Mouse (Mus musculus): ENCODE results near the gene Atxn7. TPM values are rescaled to one million over a fixed set of nuclear protein-coding genes. Genes with fewer than 3 reads are reported as not detected.

Atxn7 gene
- 24.0 and 24.9 TPM in 2 replicates for polyA plus RNA-seq (2012; rRNA removed)

GRCm38 (mm10) chr14:13961401-13962112, at the start of gene Atxn7, which contains the start of gene Thoc7:
Gene Atxn7, plus strand, starts transcription at chr14:13961440.
Gene Thoc7, minus strand, starts transcription at chr14:13961852.
- TF ChIP-seq POLR2A (IDR thresholded peaks at IDR 0.05; ENCODE audit: borderline replicate concordance, insufficient read depth, low read length) (0 out of 2 replicates have a peak, but pooled peaks have one; percentile 1), CTCF (IDR thresholded peaks at IDR 0.05; ENCODE audit: borderline replicate concordance, insufficient read depth, low read depth, low read length) (no peak)
- Histone ChIP-seq H3K27me3 (ENCODE audit: control insufficient read depth, insufficient read depth, low read length) (no peaks in the 10 kb centered on the region), H3K4me1 (ENCODE audit: control insufficient read depth, insufficient read depth, low read length) (peaks cover 7% of the 10 kb centered on the region), H3K4me3 (replicated peaks; ENCODE audit: insufficient read depth, low read depth, low read length) (peak within 1 kb of the TSS; percentile 96), H3K27ac (ENCODE audit: insufficient read depth, low read length) (peak within 1 kb of the TSS; percentile 51)
- peak; percentile 56 to 72 for DNase-seq
- WGBS: 2% methylated on average over 56 of the region's 56 CpGs

- Histone ChIP-seq H3K4me1 (ENCODE audit: control insufficient read depth, insufficient read depth, low read length) (no peaks in the 10 kb centered on the region), H3K4me3 (replicated peaks; ENCODE audit: insufficient read depth, low read depth, low read length) (no peak within 1 kb of the TSS), H3K27ac (ENCODE audit: insufficient read depth, low read length) (no peak within 1 kb of the TSS), H3K27me3 (ENCODE audit: control insufficient read depth, insufficient read depth, low read length) (no peaks in the 10 kb centered on the region)
- no peak for DNase-seq
- TF ChIP-seq POLR2A (IDR thresholded peaks at IDR 0.05; ENCODE audit: borderline replicate concordance, insufficient read depth, low read length): no peak
- no peak for TF ChIP-seq CTCF (IDR thresholded peaks at IDR 0.05; ENCODE audit: borderline replicate concordance, insufficient read depth, low read depth, low read length)
- WGBS: 16% methylated on average over 1 of the region's 1 CpGs
Observed at GRCm38 (mm10) chr14:13914387-13915082, 46.7 kb upstream of the Atxn7 start, which contains the start of gene Gm281. Gene Gm281, minus strand, starts transcription at chr14:13914478.

- no peaks in the 10 kb centered on the region for H3K4me1 ChIP-seq (ENCODE audit: control insufficient read depth, insufficient read depth, low read length)
- H3K4me3 ChIP-seq (replicated peaks; ENCODE audit: insufficient read depth, low read depth, low read length): no peak overlapping the region
- TF ChIP-seq CTCF (IDR thresholded peaks at IDR 0.05; ENCODE audit: borderline replicate concordance, insufficient read depth, low read depth, low read length): no peak
- TF ChIP-seq POLR2A (IDR thresholded peaks at IDR 0.05; ENCODE audit: borderline replicate concordance, insufficient read depth, low read length): no peak
- H3K27me3 ChIP-seq (ENCODE audit: control insufficient read depth, insufficient read depth, low read length): no peaks in the 10 kb centered on the region
- 61% methylated on average over 4 of the region's 4 CpGs for WGBS
- no peak overlapping the region for H3K27ac ChIP-seq (ENCODE audit: insufficient read depth, low read length)
- no peak for DNase-seq
Observed at GRCm38 (mm10) chr14:13915207-13915606, 46.0 kb upstream of the Atxn7 start.

GRCm38 (mm10) chr14:13917208-13917607, 44.0 kb upstream of the Atxn7 start:
- H3K27me3 ChIP-seq (ENCODE audit: control insufficient read depth, insufficient read depth, low read length): no peaks in the 10 kb centered on the region
- no peak for DNase-seq
- H3K27ac ChIP-seq (ENCODE audit: insufficient read depth, low read length): no peak overlapping the region
- no peak for TF ChIP-seq POLR2A (IDR thresholded peaks at IDR 0.05; ENCODE audit: borderline replicate concordance, insufficient read depth, low read length)
- no peak for TF ChIP-seq CTCF (IDR thresholded peaks at IDR 0.05; ENCODE audit: borderline replicate concordance, insufficient read depth, low read depth, low read length)
- H3K4me1 ChIP-seq (ENCODE audit: control insufficient read depth, insufficient read depth, low read length): no peaks in the 10 kb centered on the region
- 90% methylated on average over 10 of the region's 10 CpGs for WGBS
- H3K4me3 ChIP-seq (replicated peaks; ENCODE audit: insufficient read depth, low read depth, low read length): no peak overlapping the region

GRCm38 (mm10) chr14:13917630-13918029, 43.6 kb upstream of the Atxn7 start:
- peak; percentile 34 to 53 for DNase-seq
- Histone ChIP-seq H3K4me3 (replicated peaks; ENCODE audit: insufficient read depth, low read depth, low read length) (no peak overlapping the region), H3K27me3 (ENCODE audit: control insufficient read depth, insufficient read depth, low read length) (no peaks in the 10 kb centered on the region), H3K4me1 (ENCODE audit: control insufficient read depth, insufficient read depth, low read length) (no peaks in the 10 kb centered on the region), H3K27ac (ENCODE audit: insufficient read depth, low read length) (no peak overlapping the region)
- no peak for TF ChIP-seq POLR2A (IDR thresholded peaks at IDR 0.05; ENCODE audit: borderline replicate concordance, insufficient read depth, low read length)
- TF ChIP-seq CTCF (IDR thresholded peaks at IDR 0.05; ENCODE audit: borderline replicate concordance, insufficient read depth, low read depth, low read length): peak; percentile 54; the same call in 1 of the 2 replicates
- 46% methylated on average over 3 of the region's 3 CpGs for WGBS

- Histone ChIP-seq H3K27me3 (ENCODE audit: control insufficient read depth, insufficient read depth, low read length) (no peaks in the 10 kb centered on the region), H3K4me3 (replicated peaks; ENCODE audit: insufficient read depth, low read depth, low read length) (peak overlapping the region; percentile 6), H3K4me1 (ENCODE audit: control insufficient read depth, insufficient read depth, low read length) (no peaks in the 10 kb centered on the region), H3K27ac (ENCODE audit: insufficient read depth, low read length) (no peak overlapping the region)
- DNase-seq: no peak
- 32% methylated on average over 31 of the region's 31 CpGs for WGBS
- TF ChIP-seq POLR2A (IDR thresholded peaks at IDR 0.05; ENCODE audit: borderline replicate concordance, insufficient read depth, low read length) (no peak), CTCF (IDR thresholded peaks at IDR 0.05; ENCODE audit: borderline replicate concordance, insufficient read depth, low read depth, low read length) (no peak)
Observed at GRCm38 (mm10) chr14:13933290-13934051, 27.8 kb upstream of the Atxn7 start.

GRCm38 (mm10) chr14:13934052-13934371, 27.2 kb upstream of the Atxn7 start:
- Histone ChIP-seq H3K4me1 (ENCODE audit: control insufficient read depth, insufficient read depth, low read length) (no peaks in the 10 kb centered on the region), H3K27me3 (ENCODE audit: control insufficient read depth, insufficient read depth, low read length) (no peaks in the 10 kb centered on the region), H3K4me3 (replicated peaks; ENCODE audit: insufficient read depth, low read depth, low read length) (no peak overlapping the region), H3K27ac (ENCODE audit: insufficient read depth, low read length) (no peak overlapping the region)
- WGBS: 49% methylated on average over 5 of the region's 5 CpGs
- TF ChIP-seq POLR2A (IDR thresholded peaks at IDR 0.05; ENCODE audit: borderline replicate concordance, insufficient read depth, low read length) (no peak), CTCF (IDR thresholded peaks at IDR 0.05; ENCODE audit: borderline replicate concordance, insufficient read depth, low read depth, low read length) (no peak)
- no peak for DNase-seq
